Mouse (Mus musculus): Measurements from ENCODE around the gene Acad10. TPM values are rescaled to one million over a fixed set of nuclear protein-coding genes. Genes with fewer than 3 reads are reported as not detected.

The Acad10 gene
- polyA plus RNA-seq, 2 experiments: 1.7 to 2.2 TPM

DNA sequence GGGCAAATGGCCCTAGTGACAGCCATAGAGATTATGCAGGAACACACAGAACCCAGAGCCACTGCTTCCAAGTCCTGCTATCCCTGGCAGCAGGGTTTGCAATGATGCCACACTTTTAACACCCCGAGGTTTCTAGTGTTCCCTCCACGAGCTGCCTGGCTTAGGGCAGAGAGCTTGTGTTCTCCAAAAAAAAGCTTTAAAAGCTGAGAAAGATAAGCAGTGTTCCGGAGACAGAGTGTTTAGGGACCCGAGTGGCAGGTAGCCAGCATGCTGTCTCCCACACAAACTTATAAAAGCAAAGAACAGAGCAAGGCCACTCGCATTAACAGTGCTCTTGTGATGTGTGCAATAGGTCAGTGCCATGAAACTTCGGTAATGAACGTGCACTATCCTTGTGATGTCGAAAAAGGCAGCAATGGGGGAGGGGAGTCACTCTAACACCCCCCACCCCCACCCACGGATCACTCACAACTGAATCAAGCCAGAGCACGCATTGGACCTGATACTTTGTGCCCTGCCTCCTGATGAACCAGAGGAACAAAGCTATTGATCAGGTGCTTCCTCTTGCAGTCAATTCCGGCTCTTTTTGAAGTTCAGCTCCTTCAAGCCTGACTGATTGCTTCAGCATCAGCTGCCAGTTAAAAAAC lies 68.8 kb downstream of the Acad10 start:
- H3K27me3 ChIP-seq (ENCODE audit: control insufficient read depth, insufficient read depth, low read length): no peaks in the 10 kb centered on the region
- H3K9ac ChIP-seq (replicated peaks): no peak overlapping the region
- peaks cover 21 to 45% of the 10 kb centered on the region in 2 experiments for H3K4me1 ChIP-seq (replicated peaks; ENCODE audit: control insufficient read depth in 2 of 2, insufficient read depth in 2 of 2, low read length in 1 of 2)
- no peak for DNase-seq (ENCODE audit: low read depth in 3 of 3, low spot score in 3 of 3)
- TF ChIP-seq EP300 (IDR thresholded peaks at IDR 0.05; ENCODE audit: low read depth) (no peak), CTCF (IDR thresholded peaks at IDR 0.05; ENCODE audit: low read depth) (no peak)
- 51% methylated on average over 11 of the region's 11 CpGs for WGBS (ENCODE audit: insufficient replicate concordance)
- ATAC-seq (ENCODE audit: insufficient read depth): no peak
- H3K27ac ChIP-seq: no peak overlapping the region
- H3K9me3 ChIP-seq (ENCODE audit: control insufficient read depth, low read length): no peaks in the 10 kb centered on the region
- H3K36me3 ChIP-seq (replicated peaks; ENCODE audit: control insufficient read depth, insufficient read depth, low read depth): no peaks in the 10 kb centered on the region
- no peak overlapping the region; a peak in 1 of 4 replicates for H3K4me3 ChIP-seq (ENCODE audit: insufficient read depth in 1 of 2, low read depth in 2 of 2, low read length in 2 of 2)
- peak overlapping the region; percentile 93 for H3K4me2 ChIP-seq (ENCODE audit: low read depth)

DNA sequence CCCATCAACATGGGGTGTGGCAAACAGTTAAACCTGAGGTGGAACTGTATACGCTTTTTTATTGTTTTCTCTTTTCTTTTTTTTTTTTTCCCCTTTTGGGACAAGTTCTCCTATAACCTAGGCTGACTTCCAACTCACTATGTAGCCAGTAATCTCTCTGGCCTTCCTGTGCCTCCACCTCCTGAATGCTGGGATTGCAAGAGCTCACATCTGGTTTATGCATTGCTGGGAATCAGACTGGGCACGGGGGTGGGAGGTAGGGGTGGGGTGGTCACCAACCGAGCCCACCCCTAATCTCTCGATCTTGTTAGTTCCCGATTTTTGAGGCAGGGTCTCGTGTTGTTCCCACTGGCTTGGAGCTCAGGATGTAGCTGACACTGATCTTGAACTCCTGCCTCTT lies 70.4 kb downstream of the Acad10 start:
- Histone ChIP-seq H3K9ac (replicated peaks) (no peak overlapping the region), H3K4me2 (ENCODE audit: low read depth) (no peak overlapping the region), H3K27ac (no peak overlapping the region), H3K27me3 (ENCODE audit: control insufficient read depth, insufficient read depth, low read length) (no peaks in the 10 kb centered on the region), H3K36me3 (replicated peaks; ENCODE audit: control insufficient read depth, insufficient read depth, low read depth) (no peaks in the 10 kb centered on the region), H3K4me1 (replicated peaks; ENCODE audit: control insufficient read depth in 2 of 2, insufficient read depth in 2 of 2, low read length in 1 of 2) (peaks cover 16 to 43% of the 10 kb centered on the region in 2 experiments), H3K9me3 (ENCODE audit: control insufficient read depth, low read length) (no peaks in the 10 kb centered on the region), H3K4me3 (ENCODE audit: insufficient read depth in 1 of 2, low read depth in 2 of 2, low read length in 2 of 2) (no peak overlapping the region)
- 59% methylated on average over 6 of the region's 6 CpGs for WGBS (ENCODE audit: insufficient replicate concordance)
- no peak for DNase-seq (ENCODE audit: low read depth in 3 of 3, low spot score in 3 of 3)
- no peak for ATAC-seq (ENCODE audit: insufficient read depth)
- TF ChIP-seq EP300 (IDR thresholded peaks at IDR 0.05; ENCODE audit: low read depth) (no peak), CTCF (IDR thresholded peaks at IDR 0.05; ENCODE audit: low read depth) (no peak)

DNA sequence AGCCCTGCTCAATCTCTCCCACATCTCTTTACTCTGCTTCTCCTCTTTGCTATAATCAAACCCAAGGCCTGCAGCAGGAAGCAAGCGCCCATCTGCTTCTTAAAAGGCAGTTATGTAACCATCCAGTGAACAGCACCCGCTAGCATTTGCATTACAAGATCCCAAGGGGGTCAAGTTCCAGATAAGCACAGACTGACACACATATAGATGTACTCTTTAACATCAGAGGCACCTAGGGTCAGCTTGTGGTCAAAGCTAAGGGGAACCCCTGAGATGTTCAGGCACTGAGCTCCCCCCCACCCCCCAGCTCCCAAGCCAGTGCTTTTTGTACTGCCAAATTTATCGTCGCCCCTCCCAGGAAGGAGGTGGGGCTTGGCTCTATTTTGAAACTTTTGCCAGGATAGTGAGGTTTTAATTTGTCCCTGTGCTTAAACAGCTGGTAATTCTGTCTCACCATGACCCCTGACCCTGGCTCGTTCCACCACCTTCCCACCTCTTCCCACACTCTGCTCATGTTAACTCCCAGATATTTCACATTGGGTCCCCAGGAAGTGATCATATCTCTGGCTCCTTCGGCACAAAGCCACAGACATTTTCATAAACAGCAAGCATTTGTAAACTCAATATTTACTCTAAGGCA lies 73.8 kb downstream of the Acad10 start:
- H3K4me3 ChIP-seq (ENCODE audit: insufficient read depth in 1 of 2, low read depth in 2 of 2, low read length in 2 of 2): 0 out of 4 replicates have a peak overlapping the region, but pooled peaks of 1 of the 2 experiments have one; percentile 8
- peaks cover 9 to 35% of the 10 kb centered on the region in 2 experiments for H3K4me1 ChIP-seq (replicated peaks; ENCODE audit: control insufficient read depth in 2 of 2, insufficient read depth in 2 of 2, low read length in 1 of 2)
- DNase-seq (ENCODE audit: low read depth in 3 of 3, low spot score in 3 of 3) (no peak), ATAC-seq (ENCODE audit: insufficient read depth) (no peak)
- H3K27me3 ChIP-seq (ENCODE audit: control insufficient read depth, insufficient read depth, low read length): no peaks in the 10 kb centered on the region
- no peak overlapping the region; the same call in 1 of the 2 replicates for H3K27ac ChIP-seq
- 5% methylated on average over 6 of the region's 6 CpGs for WGBS (ENCODE audit: insufficient replicate concordance)
- no peaks in the 10 kb centered on the region for H3K9me3 ChIP-seq (ENCODE audit: control insufficient read depth, low read length)
- H3K4me2 ChIP-seq (ENCODE audit: low read depth): peak overlapping the region; percentile 48
- TF ChIP-seq EP300 (IDR thresholded peaks at IDR 0.05; ENCODE audit: low read depth) (no peak), CTCF (IDR thresholded peaks at IDR 0.05; ENCODE audit: low read depth) (no peak)
- H3K9ac ChIP-seq (replicated peaks): no peak overlapping the region
- no peaks in the 10 kb centered on the region for H3K36me3 ChIP-seq (replicated peaks; ENCODE audit: control insufficient read depth, insufficient read depth, low read depth)

DNA sequence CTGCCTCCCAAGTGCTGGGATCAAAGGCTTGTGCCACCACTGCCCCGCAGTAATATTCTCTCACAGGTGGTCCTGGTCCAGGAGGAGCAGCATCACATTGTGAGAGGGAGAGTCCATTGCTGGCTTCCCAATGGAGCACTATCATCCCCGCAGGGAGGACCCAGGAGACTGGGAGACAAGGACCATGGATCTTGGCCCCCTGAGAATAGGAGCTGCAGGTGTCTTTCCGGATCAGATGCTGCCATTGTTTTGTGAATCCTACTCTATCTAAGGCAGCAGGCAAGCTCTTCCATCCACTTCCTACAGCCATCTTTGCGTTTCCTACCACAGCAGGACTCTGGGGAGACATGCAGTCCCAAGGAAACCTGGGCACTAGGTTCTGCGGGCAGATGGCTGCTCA lies 74.6 kb downstream of the Acad10 start:
- Histone ChIP-seq H3K4me2 (ENCODE audit: low read depth) (no peak overlapping the region), H3K9ac (replicated peaks) (no peak overlapping the region), H3K4me3 (ENCODE audit: insufficient read depth in 1 of 2, low read depth in 2 of 2, low read length in 2 of 2) (no peak overlapping the region), H3K36me3 (replicated peaks; ENCODE audit: control insufficient read depth, insufficient read depth, low read depth) (no peaks in the 10 kb centered on the region), H3K27ac (no peak overlapping the region), H3K4me1 (replicated peaks; ENCODE audit: control insufficient read depth in 2 of 2, insufficient read depth in 2 of 2, low read length in 1 of 2) (peaks cover 9 to 30% of the 10 kb centered on the region in 2 experiments), H3K27me3 (ENCODE audit: control insufficient read depth, insufficient read depth, low read length) (no peaks in the 10 kb centered on the region), H3K9me3 (ENCODE audit: control insufficient read depth, low read length) (no peaks in the 10 kb centered on the region)
- 73% methylated on average over 5 of the region's 5 CpGs for WGBS (ENCODE audit: insufficient replicate concordance)
- DNase-seq (ENCODE audit: low read depth in 3 of 3, low spot score in 3 of 3) (no peak), ATAC-seq (ENCODE audit: insufficient read depth) (no peak)
- no peak for TF ChIP-seq EP300 (IDR thresholded peaks at IDR 0.05; ENCODE audit: low read depth)
- no peak for TF ChIP-seq CTCF (IDR thresholded peaks at IDR 0.05; ENCODE audit: low read depth)

DNA sequence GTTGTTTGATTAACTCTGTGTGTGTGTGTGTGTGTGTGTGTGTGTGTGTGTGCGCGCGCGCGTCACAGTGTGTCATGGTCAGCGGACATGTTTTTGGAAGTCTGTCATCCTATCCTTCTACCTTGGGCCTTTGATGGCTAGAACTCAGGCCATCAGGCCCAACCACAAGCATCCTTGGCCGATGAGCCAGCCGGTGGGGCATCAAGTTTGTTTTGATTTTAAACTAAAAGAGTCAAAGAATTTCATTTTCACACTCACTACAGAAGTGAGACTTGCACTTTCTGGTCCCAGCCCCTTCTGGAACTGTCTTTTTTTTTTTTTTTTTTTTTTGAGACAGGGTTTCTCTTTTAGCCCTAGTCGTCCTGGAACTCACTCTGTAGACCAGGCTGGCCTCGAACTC lies 75.3 kb downstream of the Acad10 start:
- DNase-seq (ENCODE audit: low read depth in 3 of 3, low spot score in 3 of 3) (no peak), ATAC-seq (ENCODE audit: insufficient read depth) (no peak)
- Histone ChIP-seq H3K27me3 (ENCODE audit: control insufficient read depth, insufficient read depth, low read length) (no peaks in the 10 kb centered on the region), H3K4me3 (ENCODE audit: insufficient read depth in 1 of 2, low read depth in 2 of 2, low read length in 2 of 2) (no peak overlapping the region), H3K36me3 (replicated peaks; ENCODE audit: control insufficient read depth, insufficient read depth, low read depth) (no peaks in the 10 kb centered on the region), H3K4me2 (ENCODE audit: low read depth) (no peak overlapping the region), H3K9me3 (ENCODE audit: control insufficient read depth, low read length) (no peaks in the 10 kb centered on the region), H3K27ac (no peak overlapping the region), H3K4me1 (replicated peaks; ENCODE audit: control insufficient read depth in 2 of 2, insufficient read depth in 2 of 2, low read length in 1 of 2) (peaks cover 9 to 30% of the 10 kb centered on the region in 2 experiments), H3K9ac (replicated peaks) (no peak overlapping the region)
- WGBS (ENCODE audit: insufficient replicate concordance): 87% methylated on average over 10 of the region's 10 CpGs
- no peak for TF ChIP-seq EP300 (IDR thresholded peaks at IDR 0.05; ENCODE audit: low read depth)
- no peak for TF ChIP-seq CTCF (IDR thresholded peaks at IDR 0.05; ENCODE audit: low read depth)
